Mouse (Mus musculus) liver, adult 2 months (tissue): Measurements from ENCODE around the gene Bend6. TPM values are rescaled to one million over a fixed set of nuclear protein-coding genes. Genes with fewer than 3 reads are reported as not detected.

Source experiments
- DNase-seq: peaks from one replicate; pipeline ENCODE4 v3.0.0-alpha.2; 2011; ENCODE audit warnings: low read depth, low spot score; ENCODE audit errors: extremely low read depth
- H3K27ac ChIP-seq: fragments of 200-500 bp; replicated peaks from 2 replicates; pipeline ENCODE4 v1.5.1; 2012; ENCODE audit warnings: low read depth, mild to moderate bottlenecking, control low read depth, inconsistent platforms, low read length; ENCODE audit not compliant: insufficient read depth
- H3K27me3 ChIP-seq: fragments of 200-500 bp; 2 replicates; pipeline ENCODE4 v1.6.1; 2012; ENCODE audit warnings: mild to moderate bottlenecking, moderate library complexity, low read length, inconsistent platforms; ENCODE audit not compliant: control insufficient read depth, insufficient read depth
- H3K36me3 ChIP-seq: fragments of 200-500 bp; 2 replicates; pipeline ENCODE4 v1.6.1; 2012; ENCODE audit warnings: low read length, inconsistent platforms; ENCODE audit not compliant: control insufficient read depth, insufficient read depth
- H3K4me1 ChIP-seq: fragments of 200-500 bp; 2 replicates; pipeline ENCODE4 v1.6.1; 2011; ENCODE audit warnings: low read length; ENCODE audit not compliant: control insufficient read depth, insufficient read depth
- H3K4me3 ChIP-seq: fragments of 200-500 bp; 2 replicates; pipeline ENCODE4 v1.5.1; 2011; ENCODE audit warnings: low read depth, mild to moderate bottlenecking, control low read depth, low read length, moderate library complexity; ENCODE audit not compliant: insufficient read depth
- H3K79me2 ChIP-seq: fragments of 200-500 bp; 2 replicates; pipeline ENCODE4 v1.6.1; 2012; ENCODE audit warnings: inconsistent platforms, mild to moderate bottlenecking, low read length, moderate library complexity; ENCODE audit not compliant: control insufficient read depth, insufficient read depth
- H3K9ac ChIP-seq: fragments of 200-500 bp; 2 replicates; pipeline ENCODE4 v1.6.1; 2012; ENCODE audit warnings: low read depth, mild to moderate bottlenecking, control low read depth, inconsistent platforms, low read length
- CTCF ChIP-seq: fragments of 200-500 bp; IDR thresholded peaks from 2 replicates; pipeline ENCODE4 v1.5.1; 2011; ENCODE audit warnings: low read depth, low read length, control low read depth
- POLR2A ChIP-seq: fragments of 200-500 bp; IDR thresholded peaks from 2 replicates; pipeline ENCODE4 v1.6.1; 2011; ENCODE audit warnings: low read length, control low read depth; ENCODE audit not compliant: insufficient read depth; ENCODE audit errors: extremely low read depth
- WGBS: fragments of 180-500 bp; shearing (Covaris S2); methylation state at CpG from one replicate; pipeline ENCODE4 v1.1.7; 2018; 5-methylcytosine and 5-hydroxymethylcytosine counted together
- polyA plus RNA-seq: library from polyadenylated mRNA; depleted of rRNA; stranded (reverse); fragments of >200 nt; gene quantifications from 2 replicates; pipeline ENCODE4 v1.2.3, GENCODE M21; 2012
- total RNA-seq: library from RNA; depleted of rRNA; stranded (reverse); fragments of >200 nt; gene quantifications from 2 replicates; pipeline ENCODE4 v1.2.3, GENCODE M21; 2014

Bend6 gene
- total and polyA plus RNA-seq, 2 experiments, result 0.05 to 0.18 TPM

DNA sequence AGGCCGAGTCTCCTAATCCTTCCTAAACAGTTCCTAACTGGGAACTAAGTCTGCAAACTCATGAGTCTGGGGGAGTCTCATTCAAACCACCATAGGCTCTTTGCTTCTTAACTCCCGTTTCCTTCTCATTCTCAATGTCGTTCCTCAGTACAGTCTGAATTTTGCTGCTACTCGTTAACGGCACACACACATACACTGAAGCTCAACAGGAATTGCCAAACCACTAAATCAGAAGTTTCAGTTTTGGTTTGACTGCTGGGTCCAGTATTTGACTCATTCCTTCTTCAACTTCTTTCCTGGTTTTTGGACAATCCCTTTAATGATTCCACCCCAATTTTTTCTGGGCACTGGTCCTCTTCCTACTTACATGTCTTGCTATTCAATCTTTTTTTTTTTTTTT lies 8.9 kb upstream of the Bend6 start:
- Histone ChIP-seq H3K36me3 (no peaks in the 10 kb centered on the region), H3K79me2 (no peaks in the 10 kb centered on the region), H3K27me3 (no peaks in the 10 kb centered on the region), H3K4me3 (no peak overlapping the region), H3K4me1 (no peaks in the 10 kb centered on the region), H3K27ac (no peak overlapping the region), H3K9ac (no peak overlapping the region)
- DNase-seq, result peak; percentile 8
- no peak for TF ChIP-seq POLR2A
- no peak for TF ChIP-seq CTCF
- WGBS, result 87% methylated on average over 5 of the region's 5 CpGs

DNA sequence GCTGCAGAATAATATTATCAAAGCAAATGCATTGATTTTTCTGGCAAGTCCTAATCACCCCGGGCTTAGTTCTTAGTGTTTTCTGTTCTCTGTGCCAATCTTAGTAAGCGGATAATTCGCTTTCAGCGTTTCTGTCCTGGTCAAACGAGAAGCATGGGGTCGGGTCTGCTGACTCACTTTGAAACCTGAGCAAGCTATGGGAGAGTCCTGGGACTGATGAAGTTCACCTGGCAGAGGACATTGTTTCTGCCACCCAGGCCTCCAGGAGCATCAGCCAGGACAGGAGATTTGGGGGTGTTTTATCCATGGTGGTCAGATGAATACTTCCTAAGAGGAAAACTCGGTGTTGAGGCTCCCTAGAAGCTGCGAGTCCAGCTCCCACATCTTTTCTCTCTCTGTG lies 4.0 kb upstream of the Bend6 start:
- Histone ChIP-seq H3K4me3 (no peak overlapping the region), H3K9ac (no peak overlapping the region), H3K27me3 (peaks cover 17% of the 10 kb centered on the region), H3K27ac (no peak overlapping the region), H3K79me2 (no peaks in the 10 kb centered on the region), H3K36me3 (no peaks in the 10 kb centered on the region), H3K4me1 (no peaks in the 10 kb centered on the region; the same call in 1 of the 2 replicates)
- DNase-seq, result no peak
- no peak for TF ChIP-seq POLR2A
- TF ChIP-seq CTCF, result no peak
- 61% methylated on average over 8 of the region's 8 CpGs for WGBS

DNA sequence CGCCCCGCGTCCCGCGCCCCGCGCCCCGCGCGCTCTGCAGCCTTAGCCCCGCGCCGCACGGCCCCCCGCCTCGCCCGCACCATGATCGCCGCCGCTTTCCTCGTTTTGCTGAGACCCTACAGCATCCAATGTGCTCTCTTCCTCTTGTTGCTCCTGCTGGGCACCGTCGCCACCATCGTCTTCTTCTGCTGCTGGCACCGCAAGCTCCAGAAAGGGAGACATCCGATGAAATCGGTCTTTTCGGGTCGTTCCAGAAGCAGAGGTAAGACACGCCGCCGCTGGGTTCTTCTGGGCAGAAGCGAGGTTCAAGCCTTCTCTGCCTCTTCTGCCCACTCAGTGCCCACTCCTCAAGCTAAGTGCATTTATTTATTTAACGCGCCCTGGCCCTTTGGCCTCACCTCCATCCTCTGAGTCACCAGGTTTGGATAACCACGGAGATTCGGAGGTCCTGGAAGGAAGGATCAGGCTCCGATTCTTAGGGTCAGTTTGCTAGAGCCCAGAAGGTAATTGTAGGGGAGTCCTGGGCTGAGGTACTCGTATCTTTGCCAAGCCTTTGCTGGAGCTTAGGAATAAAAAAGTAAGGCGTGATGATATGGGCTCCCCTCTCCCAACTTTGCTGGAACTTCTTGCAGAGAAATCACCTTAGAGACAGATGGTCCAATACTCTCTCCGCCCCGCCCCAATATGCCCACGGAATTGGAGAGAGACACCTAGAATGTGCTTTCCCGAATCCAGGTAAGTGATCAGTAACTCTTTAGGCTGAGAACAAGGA lies 761 bp upstream of the Bend6 start, which contains the start of gene Dst:
Dst (plus strand) TSS at position 35 of the 772 bp plus-strand sequence.
- TF ChIP-seq CTCF (no peak), POLR2A (no peak)
- DNase-seq, result no peak
- 4% methylated on average over 44 of the region's 44 CpGs for WGBS
- no peaks in the 10 kb centered on the region for H3K79me2 ChIP-seq
- no peaks in the 10 kb centered on the region; the same call in 1 of the 2 replicates for H3K4me1 ChIP-seq
- no peak within 1 kb of the TSS for H3K9ac ChIP-seq
- H3K27ac ChIP-seq, result no peak within 1 kb of the TSS
- peak within 1 kb of the TSS; percentile 42; the same call in 1 of the 2 replicates for H3K4me3 ChIP-seq
- no peaks in the 10 kb centered on the region for H3K36me3 ChIP-seq
- H3K27me3 ChIP-seq, result peaks cover 17% of the 10 kb centered on the region

DNA sequence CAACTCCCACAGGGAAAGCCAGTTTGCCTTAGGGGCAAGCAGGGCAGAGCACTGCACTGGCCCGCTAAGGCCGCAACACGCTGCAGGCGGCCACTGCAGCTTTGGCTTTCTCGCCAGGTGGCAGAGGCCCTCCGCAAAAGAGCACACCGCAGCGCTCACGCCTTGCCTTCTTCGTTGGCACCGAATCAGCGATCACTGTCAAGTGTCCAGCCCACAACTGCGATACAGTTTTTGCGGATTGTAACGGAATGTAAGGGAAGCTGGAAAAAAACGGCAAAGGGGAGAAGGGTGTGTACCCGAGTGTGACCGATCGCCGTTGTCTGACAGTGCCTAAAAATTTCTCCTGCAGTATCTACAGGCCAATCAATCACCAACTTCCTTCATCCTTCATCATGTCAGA lies 689 bp downstream of the Bend6 start:
- no peak overlapping the region for H3K4me3 ChIP-seq
- no peaks in the 10 kb centered on the region for H3K36me3 ChIP-seq
- no peak overlapping the region for H3K9ac ChIP-seq
- no peaks in the 10 kb centered on the region; the same call in 1 of the 2 replicates for H3K4me1 ChIP-seq
- no peak for DNase-seq
- peaks cover 17% of the 10 kb centered on the region for H3K27me3 ChIP-seq
- no peak overlapping the region for H3K27ac ChIP-seq
- no peaks in the 10 kb centered on the region for H3K79me2 ChIP-seq
- TF ChIP-seq POLR2A (no peak), CTCF (no peak)
- WGBS, result 6% methylated on average over 20 of the region's 20 CpGs

DNA sequence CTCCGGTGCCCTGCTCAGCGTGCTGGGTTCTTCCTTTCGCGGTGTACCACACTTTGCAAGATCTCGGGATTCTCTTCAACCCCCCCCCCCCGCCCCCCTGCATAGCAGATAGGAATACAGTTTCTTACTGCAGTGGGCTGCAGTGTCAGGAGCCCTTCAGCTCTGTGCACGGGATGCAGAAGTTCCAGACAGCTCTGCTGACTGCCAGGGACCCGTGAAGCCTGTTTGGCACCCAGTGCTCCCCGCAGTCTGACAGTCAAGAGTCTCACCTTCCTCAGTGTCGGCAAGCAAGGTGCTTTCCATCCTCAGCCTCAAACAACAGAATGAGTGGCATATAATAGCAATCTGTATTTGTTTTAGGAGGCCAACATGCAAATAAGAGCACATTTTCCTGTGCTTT lies 1.4 kb downstream of the Bend6 start:
- Histone ChIP-seq H3K27ac (no peak overlapping the region), H3K36me3 (no peaks in the 10 kb centered on the region), H3K4me1 (no peaks in the 10 kb centered on the region; the same call in 1 of the 2 replicates), H3K79me2 (no peaks in the 10 kb centered on the region), H3K9ac (no peak overlapping the region), H3K4me3 (no peak overlapping the region), H3K27me3 (peaks cover 17% of the 10 kb centered on the region)
- TF ChIP-seq POLR2A, result no peak
- TF ChIP-seq CTCF, result no peak
- no peak for DNase-seq
- 35% methylated on average over 10 of the region's 10 CpGs for WGBS

DNA sequence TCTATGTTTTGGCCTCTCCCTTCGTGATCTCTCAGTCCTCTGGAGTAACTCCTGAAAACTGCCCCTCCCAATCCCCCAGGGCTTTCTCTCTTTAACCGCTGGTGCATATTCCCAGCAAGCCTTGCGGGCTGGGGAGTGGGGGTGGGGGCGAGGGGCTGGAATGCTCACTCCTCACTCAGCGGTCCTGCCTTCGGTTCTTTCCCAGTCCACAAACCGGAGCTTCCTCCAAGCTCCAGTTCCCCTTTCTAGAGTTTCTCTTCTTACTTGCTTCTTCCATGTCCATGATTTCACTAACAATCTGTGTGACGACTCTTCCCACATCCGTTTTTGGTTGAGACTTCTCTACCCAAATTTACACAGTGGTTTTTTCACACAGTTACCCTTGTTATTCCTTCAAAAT lies 4.0 kb downstream of the Bend6 start:
- peaks cover 17% of the 10 kb centered on the region for H3K27me3 ChIP-seq

More for the DNA sequence above, 4.0 kb downstream of the Bend6 start:
- peak; percentile 39 for DNase-seq
- Histone ChIP-seq H3K27ac (no peak overlapping the region), H3K4me1 (no peaks in the 10 kb centered on the region; the same call in 1 of the 2 replicates), H3K4me3 (no peak overlapping the region), H3K9ac (no peak overlapping the region), H3K79me2 (no peaks in the 10 kb centered on the region), H3K36me3 (no peaks in the 10 kb centered on the region)
- 59% methylated on average over 9 of the region's 9 CpGs for WGBS
- TF ChIP-seq CTCF (no peak), POLR2A (no peak)
